Mouse (Mus musculus): Measurements from ENCODE around the gene Pm20d1. TPM values are rescaled to one million over a fixed set of nuclear protein-coding genes. Genes with fewer than 3 reads are reported as not detected.

Gene Pm20d1
- polyA plus RNA-seq, 1 experiment from 2014 or later: 0.30 TPM

Other genes starting within 250 kb of the Pm20d1 start
- gene Avpr1b, start 198.1 kb upstream of the Pm20d1 start, polyA plus RNA-seq (2015; fragmentation: Nextera tagmentation; extraction: Ambion mirVana): not detected in 2 replicates
- gene Ctse, start 159.1 kb upstream of the Pm20d1 start, polyA plus RNA-seq (2015; fragmentation: Nextera tagmentation; extraction: Ambion mirVana): 0.72 and 0.80 TPM in 2 replicates
- 2.3 and 3.0 TPM in 2 replicates for gene Rab7b, start 108.7 kb upstream of the Pm20d1 start, polyA plus RNA-seq (2015; fragmentation: Nextera tagmentation; extraction: Ambion mirVana)
- 4.2 and 5.3 TPM in 2 replicates for gene Slc26a9, start 53.4 kb upstream of the Pm20d1 start, polyA plus RNA-seq (2015; fragmentation: Nextera tagmentation; extraction: Ambion mirVana)
- 12.8 and 13.0 TPM in 2 replicates for gene Slc41a1, start 30.1 kb downstream of the Pm20d1 start, polyA plus RNA-seq (2015; fragmentation: Nextera tagmentation; extraction: Ambion mirVana)
- gene Rab29, start 69.8 kb downstream of the Pm20d1 start, polyA plus RNA-seq (2015; fragmentation: Nextera tagmentation; extraction: Ambion mirVana): 20.9 and 22.5 TPM in 2 replicates
- gene Nucks1, start 113.2 kb downstream of the Pm20d1 start, polyA plus RNA-seq (2015; fragmentation: Nextera tagmentation; extraction: Ambion mirVana): 80.3 and 86.7 TPM in 2 replicates
- 2.3 and 2.7 TPM in 2 replicates for gene Slc45a3, start 165.6 kb downstream of the Pm20d1 start, polyA plus RNA-seq (2015; fragmentation: Nextera tagmentation; extraction: Ambion mirVana)
- gene Elk4, start 210.2 kb downstream of the Pm20d1 start, polyA plus RNA-seq (2015; fragmentation: Nextera tagmentation; extraction: Ambion mirVana): 24.2 and 28.6 TPM in 2 replicates

Measured in lung, embryonic 15.5 days (tissue).